Mouse (Mus musculus) lung, adult 18-20 months (tissue): ENCODE results near the gene Tbx19.

Experiments
- DNase-seq, 2 experiments: peaks; one replicate each; pipeline ENCODE4 v3.0.0; 2022; ENCODE audit warnings: mixed read lengths in 2 of 2

Gene Tbx19

GRCm38 (mm10) chr1:165160723-165161405 lies at the start of gene Tbx19:
Tbx19 (minus strand) TSS chr1:165160773.
- DNase-seq: no peak

- no peak for DNase-seq
Measured at GRCm38 (mm10) chr1:165205591-165205990, 45.0 kb upstream of the Tbx19 start.

GRCm38 (mm10) chr1:165203488-165204035 lies 43.0 kb upstream of the Tbx19 start:
- no peak for DNase-seq

GRCm38 (mm10) chr1:165201445-165202012 lies 41.0 kb upstream of the Tbx19 start:
- no peak for DNase-seq

DNA sequence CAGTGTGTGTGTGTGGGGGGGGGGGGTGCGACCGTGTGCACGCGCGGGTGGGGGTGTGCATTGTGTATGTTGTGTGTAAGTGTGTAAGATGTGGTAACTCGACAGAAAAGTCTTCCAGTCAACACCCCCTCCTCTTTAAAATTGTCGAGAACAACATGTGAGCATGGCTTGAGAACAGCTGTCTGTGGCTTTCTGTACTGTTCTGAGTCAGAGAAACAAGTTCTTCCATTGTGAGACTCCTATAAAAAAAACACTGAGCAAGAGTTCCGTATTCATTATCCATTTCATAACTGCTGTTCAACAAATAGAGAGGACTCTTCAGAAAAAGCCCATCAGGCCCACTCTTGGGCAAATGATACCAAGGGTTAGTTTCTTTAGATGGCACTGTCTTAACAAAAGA lies 40.2 kb upstream of the Tbx19 start:
- no peak for DNase-seq

DNA sequence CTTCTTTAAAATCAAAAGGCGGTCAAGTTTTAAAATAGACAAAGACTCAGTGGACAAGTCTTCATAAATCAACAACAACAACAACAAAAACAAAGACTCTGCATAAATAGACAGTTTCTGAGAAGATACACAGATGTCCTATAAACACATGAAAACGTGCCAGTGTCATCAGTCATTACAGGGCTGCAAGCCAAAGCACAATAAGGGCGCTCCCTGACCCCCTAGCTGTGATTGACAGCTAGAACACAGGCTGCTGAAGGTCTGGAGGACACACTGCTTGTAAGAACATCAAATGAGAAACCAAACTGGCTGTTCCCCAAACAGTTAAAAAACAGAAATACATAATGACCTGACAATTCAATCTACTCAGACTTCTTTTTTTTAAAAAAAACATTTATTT lies 39.1 kb upstream of the Tbx19 start:
- DNase-seq: no peak

GRCm38 (mm10) chr1:165198951-165199350 lies 38.4 kb upstream of the Tbx19 start:
- DNase-seq: no peak

GRCm38 (mm10) chr1:165197875-165198274 lies 37.3 kb upstream of the Tbx19 start:
- no peak for DNase-seq

DNA sequence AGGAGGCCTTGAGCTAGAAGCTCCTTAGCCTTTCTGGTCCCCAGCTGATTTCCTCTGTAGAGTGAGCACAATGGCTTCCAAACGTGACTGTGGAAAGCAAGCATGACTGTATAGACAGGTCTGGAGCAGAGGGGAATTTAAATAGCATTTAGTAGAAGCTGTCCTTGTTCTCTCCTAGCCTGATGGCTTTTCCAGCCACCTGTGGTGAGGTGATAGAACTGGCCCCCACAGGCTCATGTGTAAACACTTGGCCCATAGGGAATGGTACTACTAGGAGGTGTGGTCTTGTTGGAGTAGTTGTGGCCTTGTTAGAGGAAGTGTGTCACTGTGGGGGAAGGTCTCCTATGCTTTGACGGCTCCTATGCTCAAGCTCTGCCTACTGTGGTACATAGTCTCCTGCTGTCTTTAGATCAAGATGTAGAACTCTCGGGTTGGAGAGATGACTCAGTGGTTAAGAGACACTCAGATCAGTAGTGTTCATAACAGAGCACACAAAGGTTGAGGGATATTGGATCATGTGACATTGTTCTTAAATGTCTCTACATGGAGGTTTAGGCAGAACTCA lies 34.9 kb upstream of the Tbx19 start:
- DNase-seq: no peak

DNA sequence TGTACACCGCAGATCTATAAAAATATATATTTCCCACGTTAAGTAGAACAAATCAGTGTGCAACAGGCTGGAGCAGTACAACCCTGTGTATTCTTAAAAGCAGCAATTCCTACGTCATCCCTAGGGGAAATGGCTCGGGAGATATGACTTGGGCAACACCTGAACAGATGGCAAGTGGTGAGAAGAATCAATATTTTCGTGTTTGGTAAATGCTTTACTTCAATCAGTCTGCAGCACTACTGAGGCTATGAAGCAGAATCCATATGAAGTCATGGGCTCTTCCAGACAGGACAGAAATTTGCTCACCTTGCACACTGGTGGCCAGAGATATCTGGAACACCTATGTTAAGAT lies 34.1 kb upstream of the Tbx19 start:
- no peak for DNase-seq

DNA sequence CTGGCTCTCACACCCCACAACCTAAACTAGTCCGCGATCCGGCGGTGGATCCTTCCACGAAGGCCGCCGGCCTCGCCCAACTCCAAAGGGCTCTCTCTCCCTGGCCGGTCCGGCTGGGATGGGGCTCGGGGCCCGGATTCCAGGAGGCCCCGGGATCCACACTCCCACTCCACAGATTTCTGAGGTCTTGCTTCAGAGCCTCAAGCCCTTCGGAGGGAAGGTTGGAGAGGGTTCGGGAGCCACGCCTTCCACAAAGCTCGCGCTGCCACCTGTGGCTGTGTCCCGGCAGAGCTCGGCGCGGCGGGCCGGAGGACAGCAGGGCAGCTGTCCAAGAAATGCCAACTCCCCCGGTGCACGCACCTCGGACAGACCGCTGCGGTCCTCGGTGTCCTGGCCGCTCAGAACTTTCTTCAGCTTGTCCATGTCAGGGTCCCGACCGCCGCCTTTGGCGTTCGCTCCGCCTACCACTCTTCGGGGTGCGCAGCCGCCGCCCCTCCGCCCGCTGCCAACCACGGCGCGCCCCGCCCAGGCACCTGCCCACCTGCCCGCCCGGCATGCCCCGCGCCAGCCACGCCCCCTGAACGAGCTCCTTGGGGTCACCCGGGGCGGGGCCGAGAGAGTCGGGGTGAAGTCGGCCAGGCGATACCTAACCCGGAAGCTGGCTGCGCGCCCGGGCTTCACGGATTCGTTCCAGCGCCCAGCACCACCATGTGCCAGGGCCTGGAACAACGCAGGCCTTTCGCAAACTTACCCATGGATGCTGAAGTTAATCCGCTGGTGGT lies 33.5 kb upstream of the Tbx19 start, which contains the start of gene Sft2d2:
TSS of gene Sft2d2 (minus strand) at position 559 of the 782 bp plus-strand sequence.
- DNase-seq: peak; percentile 95 to 97

- DNase-seq: no peak
Measured at GRCm38 (mm10) chr1:165193426-165193825, 32.9 kb upstream of the Tbx19 start.

DNA sequence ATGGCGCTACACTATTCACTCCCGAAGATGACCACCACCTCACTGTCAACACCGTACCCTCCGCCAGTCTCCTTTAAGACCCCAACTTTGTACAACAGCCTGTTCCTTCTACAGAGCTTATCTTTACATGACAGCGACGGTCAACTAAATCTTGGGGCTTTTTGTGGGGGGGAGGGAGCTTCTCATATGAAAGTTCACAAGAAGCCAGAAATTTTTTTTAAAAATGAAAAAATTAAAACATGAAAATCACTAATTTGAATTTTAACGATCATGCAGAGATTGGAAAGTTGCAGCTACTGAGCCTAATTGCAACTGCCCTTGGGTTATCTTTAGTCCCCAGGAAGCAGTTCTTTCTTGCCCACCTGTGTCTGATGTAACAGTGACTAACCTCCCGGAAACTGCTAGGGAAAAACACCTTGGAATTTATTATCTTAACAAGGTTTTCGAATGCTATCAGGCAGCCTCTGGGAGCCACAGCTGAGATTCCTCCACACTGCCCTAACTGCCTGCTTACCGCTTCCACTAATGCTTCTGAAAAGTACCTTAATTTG lies 32.2 kb upstream of the Tbx19 start:
- no peak for DNase-seq

GRCm38 (mm10) chr1:165192102-165192501 lies 31.5 kb upstream of the Tbx19 start:
- DNase-seq: no peak

- DNase-seq: no peak
Measured at GRCm38 (mm10) chr1:165191611-165192010, 31.0 kb upstream of the Tbx19 start.

DNA sequence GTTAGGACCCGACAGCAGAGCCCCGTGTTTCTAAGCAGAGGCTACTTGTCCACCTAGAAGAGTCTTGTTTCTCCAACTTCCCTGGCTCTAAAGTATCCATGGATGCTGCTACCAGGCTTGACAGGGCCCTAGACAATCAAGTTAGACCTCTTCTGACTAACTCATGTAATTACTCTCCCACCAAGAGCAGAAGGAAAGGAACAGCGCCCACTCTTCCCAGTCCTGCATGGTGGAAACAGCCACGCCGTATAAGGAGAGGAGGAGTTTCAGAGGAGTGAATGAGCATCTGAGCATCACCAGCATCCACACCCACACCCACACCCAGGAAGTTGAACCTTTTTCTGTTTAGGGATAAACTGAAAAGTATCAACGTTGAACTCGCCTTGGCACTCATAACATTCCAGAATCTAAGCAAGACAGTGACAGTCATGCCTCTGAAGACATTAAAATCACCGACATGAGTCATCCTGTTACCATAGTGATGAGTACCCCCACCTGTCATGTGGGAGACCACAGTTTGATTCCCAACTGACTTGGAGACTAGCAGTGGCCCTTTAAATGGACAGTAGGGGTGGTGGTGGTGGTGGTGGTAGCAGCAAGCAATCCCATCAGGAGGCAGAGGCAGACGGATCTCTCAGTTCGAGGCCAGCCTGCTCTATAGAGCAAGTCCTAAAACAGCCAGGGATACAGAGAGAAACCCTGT lies 30.1 kb upstream of the Tbx19 start:
- DNase-seq: no peak

- no peak for DNase-seq
Measured at GRCm38 (mm10) chr1:165190068-165190467, 29.5 kb upstream of the Tbx19 start.

GRCm38 (mm10) chr1:165188806-165189580 lies 28.4 kb upstream of the Tbx19 start:
- DNase-seq: no peak

DNA sequence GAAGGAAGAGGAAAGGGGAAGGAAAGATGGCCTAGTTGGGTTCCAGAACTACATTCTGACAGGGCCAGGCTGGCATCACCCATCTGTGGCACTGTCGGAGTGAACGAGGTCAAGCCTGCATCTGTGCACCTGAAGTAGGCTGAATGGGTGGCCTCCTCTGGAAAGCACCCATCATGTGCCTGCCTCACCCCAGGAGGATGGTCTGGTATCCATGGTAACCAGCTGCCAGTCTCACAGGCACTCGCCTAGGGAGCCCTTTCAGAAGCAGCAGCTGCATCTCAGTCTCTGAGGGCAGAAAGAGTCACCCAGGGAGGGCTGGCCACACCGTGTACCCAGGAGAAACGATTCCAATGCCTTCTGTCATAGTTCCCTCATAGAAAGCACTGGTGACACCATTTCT lies 26.8 kb upstream of the Tbx19 start:
- DNase-seq: no peak

DNA sequence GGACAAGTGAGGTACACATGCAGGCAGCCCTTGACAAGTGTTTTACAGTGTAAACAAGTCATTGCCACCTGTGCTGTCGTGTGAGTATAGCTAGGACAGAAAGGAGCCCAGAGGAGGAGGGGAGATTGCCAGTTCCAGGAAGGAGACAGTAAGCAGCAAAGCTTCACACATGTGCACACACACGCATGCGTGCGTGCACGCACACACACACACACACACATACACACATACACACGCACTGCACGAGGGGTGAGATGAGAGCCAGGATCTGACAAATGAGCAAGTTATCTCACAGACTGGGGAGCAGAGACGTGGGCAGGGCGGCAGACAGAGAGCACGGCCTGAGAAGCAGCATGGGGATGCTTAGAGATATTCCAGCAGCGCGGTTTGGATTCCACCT lies 25.9 kb upstream of the Tbx19 start:
- no peak for DNase-seq

- DNase-seq: peak; percentile 79 to 88
Measured at GRCm38 (mm10) chr1:165185116-165185515, 24.5 kb upstream of the Tbx19 start.

GRCm38 (mm10) chr1:165184178-165184577 lies 23.6 kb upstream of the Tbx19 start:
- no peak for DNase-seq
